Mouse (Mus musculus): ENCODE results near the gene Mamstr.

Gene Mamstr

DNA sequence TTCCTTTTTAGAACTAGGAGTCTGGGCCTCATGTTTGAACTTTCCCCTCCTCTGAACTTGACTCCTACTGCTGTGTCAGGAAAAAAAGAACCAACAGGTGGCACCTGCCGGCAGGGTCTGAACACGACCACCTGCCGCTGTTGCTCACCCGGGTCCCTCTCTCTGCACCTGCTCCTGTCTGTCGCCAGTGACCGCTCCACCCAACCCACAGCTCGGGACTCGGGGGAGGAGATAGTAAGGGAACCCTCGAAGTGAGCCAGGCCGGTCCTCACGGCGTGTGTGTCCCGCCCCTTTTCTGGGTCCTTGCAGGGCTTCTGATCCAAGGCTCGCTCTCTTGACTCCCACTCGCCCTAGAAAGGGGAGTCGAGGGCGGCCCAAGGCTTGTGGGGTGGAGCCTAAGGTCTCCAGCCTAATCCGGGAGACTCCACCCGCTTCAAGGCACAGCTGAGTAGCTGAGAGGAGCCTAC is at the start of gene Mamstr:
TSS of gene Mamstr (plus strand) at position 417 of the 467 bp plus-strand sequence.
- in situ Hi-C loops (cut with MboI, MseI): loop anchor here in 1 of 2 experiments (25.0 kb wide), 1 partner anchor 998 kb away; the partner anchor contains the start of gene Sergef

DNA sequence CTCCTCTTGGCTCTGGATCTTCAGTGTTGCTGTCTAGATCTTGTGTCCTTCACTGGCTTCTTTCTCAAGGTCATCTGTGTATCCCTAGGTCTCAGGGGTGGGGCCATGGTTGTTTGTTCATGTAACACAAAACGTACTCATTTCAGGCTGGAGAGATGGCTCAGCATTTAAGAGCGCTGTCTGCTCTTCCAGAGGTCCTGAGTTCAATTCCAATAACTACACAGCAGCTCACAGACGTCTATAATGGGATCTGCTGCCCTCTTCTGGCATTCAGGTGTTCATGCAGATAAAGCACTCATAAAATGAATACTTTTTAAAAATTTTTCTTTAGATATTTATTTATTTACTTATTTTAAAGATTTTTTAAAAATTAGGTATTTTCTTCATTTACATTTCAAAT is 48.9 kb upstream of the Mamstr start:
- in situ Hi-C loops (cut with MboI, MseI): loop anchor here in 1 of 2 experiments (5.0 kb wide), 1 partner anchor 81 kb away; no protein-coding TSS in a partner anchor

DNA sequence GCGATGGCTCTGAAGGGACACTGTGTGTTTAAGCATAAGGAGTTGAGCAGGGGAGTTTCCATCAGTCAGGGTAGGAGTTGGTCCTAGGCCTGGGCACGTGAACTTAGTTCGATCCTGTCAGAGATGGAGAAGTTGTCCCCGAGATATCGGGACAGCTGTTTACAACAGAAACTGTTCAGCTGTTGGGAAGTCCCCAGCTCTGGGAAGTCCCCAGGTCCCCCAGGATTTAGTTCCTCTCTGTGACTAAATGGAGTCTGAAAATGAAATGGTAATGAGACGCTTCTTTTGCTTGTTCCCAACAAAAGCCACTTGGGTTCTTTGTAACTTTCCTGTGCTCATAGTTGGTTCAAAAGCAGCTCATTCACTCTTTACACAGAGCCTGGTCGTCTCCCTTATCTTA is 47.9 kb upstream of the Mamstr start:
- in situ Hi-C loops (cut with MboI, MseI): loop anchor here in 1 of 2 experiments (5.0 kb wide), 1 partner anchor 80 kb away; no protein-coding TSS in a partner anchor

DNA sequence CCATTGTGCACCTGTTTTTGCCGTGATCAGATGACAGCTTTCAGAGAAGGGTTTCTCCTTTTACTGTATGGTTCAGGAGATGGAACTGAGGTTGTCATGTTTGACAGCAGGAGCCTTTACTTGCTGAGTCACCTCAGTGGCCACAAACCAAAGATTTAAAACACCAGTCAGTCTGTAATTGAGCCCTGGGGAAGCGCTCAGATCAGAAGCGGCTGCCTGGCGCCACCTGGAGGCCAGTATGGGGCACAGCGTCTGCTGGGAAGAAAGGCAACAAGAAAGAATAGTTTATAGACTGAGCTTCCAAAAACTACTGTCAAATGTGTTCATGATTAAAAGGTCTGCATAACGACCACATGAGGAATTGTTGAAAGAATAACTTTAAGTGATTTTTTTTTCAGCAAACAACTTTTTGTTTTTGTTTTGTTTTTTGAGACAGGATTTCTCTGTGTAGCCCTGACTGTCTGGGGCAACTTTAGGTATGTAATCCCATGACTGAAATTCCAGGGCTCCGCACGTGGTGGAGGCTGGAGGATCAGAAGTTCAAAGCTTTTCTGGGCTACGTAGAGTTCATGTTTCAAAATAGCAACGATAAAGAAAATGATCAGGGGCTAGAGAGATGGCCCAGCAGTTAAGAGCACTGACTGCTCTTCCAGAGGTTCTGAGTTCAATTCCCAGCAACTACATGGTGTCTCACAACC is 46.5 kb upstream of the Mamstr start:
- in situ Hi-C loops (cut with MboI, MseI): loop anchor here in 1 of 2 experiments (5.0 kb wide), 1 partner anchor 79 kb away; no protein-coding TSS in a partner anchor

DNA sequence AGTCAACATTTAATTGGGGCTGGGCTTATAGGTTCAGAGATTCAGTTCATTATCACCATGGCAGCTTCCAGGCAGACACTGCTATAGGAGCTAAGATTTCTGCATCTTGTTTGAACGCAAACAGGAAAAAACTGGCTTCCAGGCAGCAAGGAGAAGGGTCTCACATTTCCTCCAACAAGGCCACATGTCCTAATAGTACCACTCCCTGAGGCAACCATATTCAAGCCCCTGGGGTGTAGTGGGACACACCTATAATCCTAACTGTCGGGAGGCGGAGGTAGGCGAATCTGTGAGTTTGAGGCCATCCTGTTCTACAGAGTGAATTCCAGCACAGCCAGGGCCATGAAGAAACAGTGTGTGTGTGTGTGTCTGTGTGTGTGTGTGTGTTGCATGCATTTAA is 44.6 kb upstream of the Mamstr start:
- in situ Hi-C loops (cut with MboI, MseI): no loop called here

DNA sequence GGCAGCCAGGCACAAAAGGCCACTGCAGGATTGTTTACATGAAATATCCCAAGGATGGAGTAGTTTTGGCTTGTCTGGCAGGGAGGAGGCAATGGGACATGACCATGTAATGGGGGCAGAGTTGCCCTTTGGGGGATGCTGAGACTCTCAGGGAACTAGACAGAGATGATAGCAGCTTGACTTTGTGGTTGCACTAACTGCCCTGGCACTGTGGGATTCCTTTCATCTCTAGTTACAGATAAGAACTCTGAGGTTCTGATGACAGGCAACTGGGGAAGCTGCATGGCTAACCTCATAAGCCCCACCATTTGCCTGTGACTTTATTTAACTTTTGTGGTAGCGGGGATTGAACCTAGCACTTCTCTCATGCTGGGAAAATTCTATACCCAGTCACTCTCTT is 43.7 kb upstream of the Mamstr start:
- in situ Hi-C loops (cut with MboI, MseI): no loop called here

DNA sequence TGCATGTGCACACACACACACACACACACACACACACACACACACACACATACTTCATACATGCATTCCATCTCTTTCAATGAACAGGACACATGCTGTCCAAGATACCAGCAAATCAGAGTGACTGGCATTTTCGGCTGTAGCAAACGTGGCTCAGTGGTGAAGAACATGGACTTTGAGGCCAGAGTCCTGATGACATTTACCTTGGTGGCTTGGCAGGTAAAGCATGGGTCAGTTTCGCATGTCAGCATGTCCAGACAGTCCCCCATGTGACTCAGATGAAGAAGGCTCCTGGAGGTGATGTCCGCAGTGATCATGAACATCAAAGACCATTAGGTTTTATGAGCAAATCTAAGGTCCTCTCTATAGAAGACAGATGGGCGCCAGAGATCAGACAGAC is 42.8 kb upstream of the Mamstr start:
- in situ Hi-C loops (cut with MboI, MseI): no loop called here

DNA sequence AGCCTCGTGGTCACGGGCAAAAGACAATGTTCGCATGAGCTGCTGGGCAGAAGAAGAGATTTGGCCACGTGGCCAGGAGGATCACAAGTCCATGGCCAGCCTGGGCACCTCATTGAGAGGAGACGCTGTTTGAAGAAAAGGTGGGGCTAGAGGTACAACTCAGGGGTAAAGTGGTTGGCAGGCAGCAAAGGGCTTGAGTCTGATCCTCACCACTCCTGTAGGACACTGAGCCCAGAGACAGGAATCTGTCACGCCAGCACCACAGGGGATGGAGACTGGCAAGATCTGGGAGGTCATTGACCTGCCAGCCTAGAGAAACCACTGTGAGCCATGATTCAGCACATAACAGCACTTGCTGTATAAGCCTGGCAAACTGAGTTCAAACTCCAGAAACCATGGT is 42.2 kb upstream of the Mamstr start:
- in situ Hi-C loops (cut with MboI, MseI): no loop called here

DNA sequence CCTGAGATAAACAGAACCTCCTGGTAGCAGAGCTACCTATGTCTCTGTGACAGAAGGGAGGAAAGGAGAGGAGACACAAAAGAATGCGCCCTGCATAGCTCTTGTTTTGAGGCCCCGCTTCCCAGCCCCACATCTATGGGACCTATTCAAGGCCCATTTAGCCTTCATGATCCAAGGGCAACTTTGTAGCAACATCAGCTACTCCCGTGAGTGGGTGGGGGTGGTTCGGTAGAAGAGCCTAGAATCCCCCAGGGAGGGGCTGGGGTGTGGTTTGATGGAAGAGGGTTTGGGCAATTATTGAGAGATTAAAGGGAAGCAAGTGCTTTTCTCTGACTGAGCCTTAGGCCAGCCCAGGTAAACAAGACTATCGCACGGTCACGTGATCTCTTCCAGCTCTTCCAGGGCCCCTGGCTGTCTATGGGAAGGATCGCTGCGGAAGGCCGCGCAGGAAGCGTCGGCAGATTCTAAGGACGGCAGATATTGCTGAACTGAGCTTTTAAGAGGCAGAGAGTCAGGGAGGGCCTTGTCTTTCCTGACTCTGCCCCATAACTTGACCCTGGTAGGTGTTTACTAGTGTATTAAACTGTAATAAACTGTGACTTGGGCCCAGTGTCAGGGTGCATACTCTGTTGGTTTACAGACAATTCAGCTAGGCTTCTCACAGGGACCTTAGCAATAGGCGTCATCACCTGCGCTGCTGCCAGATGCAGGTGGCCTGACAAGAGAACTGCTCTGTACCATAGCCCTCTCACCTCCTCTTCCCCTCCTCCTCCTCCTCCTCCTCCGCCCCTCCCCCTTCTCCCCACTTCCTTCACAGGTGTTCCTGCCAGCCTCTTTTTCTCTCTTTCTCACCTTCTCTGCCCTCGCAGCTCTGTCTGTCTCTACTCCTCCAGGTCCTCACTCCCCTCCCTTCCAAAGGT is 40.6 kb upstream of the Mamstr start:
- in situ Hi-C loops (cut with MboI, MseI): no loop called here

DNA sequence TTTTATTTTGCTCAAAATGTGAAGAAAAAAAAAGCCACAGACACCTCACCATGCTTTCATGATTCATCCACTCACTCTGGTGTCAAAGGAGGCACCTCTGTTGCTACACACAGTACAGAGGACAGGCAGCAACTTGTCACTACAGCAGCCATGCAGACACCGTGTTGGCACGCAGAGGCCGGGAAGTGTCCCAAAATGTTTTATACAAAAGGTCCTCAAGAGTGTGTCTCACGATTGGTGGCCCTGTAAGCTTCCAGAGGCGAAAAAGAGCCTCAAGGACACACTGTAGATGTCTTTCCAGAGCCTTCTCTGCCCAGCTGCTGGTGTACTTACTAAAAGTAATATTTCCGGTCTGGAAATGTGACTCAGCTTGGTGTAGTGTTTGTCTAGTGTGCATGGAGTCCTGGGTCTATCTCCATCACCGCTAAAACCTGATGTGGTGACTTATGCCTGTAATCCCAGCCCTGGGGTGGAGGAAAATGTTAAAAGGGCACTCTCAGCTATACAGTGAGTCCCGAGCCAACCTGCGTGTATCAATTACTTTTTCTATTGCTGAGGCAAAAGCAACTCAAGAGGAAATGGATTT is 34.0 kb upstream of the Mamstr start:
- in situ Hi-C loops (cut with MboI, MseI): no loop called here

DNA sequence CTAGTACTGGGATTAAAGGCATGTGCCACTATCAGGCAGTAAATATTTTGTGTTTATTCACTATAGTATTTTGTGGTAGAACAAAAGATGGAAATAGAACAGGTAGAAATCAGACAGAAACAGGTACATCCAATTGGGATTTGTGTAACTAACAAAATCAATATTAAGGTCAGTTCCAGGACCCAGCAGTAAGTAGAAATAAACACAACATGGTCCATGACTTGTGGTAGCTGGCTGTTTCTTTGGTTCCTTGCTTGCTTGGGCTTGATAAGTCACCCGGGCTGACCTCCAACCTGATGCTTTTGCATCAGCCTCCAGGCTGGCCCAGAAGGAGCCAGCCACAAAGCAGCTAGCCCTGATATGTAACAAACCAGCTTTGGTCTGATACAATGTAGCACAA is 30.3 kb upstream of the Mamstr start:
- in situ Hi-C loops (cut with MboI, MseI): no loop called here

DNA sequence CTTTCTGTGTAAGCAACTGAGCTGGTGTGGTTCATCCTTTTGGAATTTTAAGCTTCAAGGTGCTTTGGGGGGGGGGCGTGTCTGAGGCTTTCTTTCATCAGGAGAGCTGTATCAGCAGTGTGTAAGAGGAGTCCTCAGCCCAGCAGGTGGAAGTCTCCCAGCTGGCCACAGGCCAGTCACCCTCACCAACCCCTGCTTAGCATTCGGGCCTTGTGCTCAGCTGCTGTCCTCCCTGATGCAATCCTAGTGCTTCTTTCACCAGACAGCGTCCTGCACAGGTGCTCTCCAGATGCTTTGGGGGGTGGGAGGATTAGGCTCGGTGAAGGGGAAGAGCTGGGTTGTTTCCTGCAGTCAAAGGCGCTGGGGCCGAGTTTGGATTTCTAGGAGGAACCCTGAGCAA is 23.5 kb upstream of the Mamstr start:
- in situ Hi-C loops (cut with MboI, MseI): no loop called here

DNA sequence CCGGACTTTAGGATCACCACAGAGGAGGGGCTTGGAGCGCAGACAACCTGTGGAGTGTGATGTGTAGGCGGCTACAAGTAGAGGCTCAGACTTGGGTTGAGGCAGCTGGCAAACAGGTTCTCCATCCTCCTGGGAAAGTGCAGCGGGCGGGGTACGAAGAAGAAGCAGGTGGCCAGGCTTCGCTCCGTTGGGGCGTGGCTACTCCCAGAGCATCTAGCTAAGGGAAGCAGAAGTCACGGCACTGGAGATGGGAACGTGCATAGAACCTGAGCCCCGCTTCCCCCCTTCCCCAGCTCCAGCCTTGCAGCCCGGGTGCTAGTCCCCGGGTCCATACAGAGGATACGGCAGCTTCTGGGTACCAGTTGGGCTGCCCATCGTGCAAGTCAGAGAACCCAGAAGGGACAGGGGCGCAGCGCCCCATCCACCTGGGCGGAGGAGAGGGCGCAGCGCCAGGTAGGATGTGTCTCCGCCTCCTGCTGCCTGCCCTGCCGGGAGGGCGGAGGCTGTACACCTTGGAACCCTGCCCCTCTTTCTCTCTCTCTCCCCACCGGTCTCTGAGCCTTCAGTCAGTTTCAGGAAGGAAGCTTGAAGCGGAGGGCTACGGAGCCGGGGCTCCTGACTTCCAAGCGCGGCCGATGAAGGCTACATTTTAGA is 22.6 kb upstream of the Mamstr start, which contains the start of gene Fut1:
TSS of gene Fut1 (plus strand) at position 248 of the 654 bp plus-strand sequence.
- in situ Hi-C loops (cut with MboI, MseI): no loop called here

DNA sequence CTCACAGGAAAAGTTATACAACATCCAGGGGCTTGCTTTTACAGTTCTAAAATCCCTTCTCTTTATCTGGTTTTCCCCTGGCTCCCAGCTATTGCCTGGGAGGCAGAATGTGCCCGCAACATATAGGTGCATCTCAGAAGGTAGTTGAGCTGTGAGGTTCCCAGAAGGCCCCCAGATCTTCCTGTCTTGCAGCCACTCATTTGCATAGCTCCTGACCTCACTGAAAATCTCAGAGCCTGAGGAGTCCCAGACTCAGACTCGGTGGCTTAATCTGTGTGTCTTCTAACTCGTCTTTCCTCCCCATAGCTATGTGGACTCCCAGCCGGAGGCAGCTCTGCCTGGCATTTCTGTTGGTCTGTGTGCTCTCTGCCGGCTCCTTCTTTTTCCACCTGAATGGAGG is 21.5 kb upstream of the Mamstr start:
- in situ Hi-C loops (cut with MboI, MseI): no loop called here

DNA sequence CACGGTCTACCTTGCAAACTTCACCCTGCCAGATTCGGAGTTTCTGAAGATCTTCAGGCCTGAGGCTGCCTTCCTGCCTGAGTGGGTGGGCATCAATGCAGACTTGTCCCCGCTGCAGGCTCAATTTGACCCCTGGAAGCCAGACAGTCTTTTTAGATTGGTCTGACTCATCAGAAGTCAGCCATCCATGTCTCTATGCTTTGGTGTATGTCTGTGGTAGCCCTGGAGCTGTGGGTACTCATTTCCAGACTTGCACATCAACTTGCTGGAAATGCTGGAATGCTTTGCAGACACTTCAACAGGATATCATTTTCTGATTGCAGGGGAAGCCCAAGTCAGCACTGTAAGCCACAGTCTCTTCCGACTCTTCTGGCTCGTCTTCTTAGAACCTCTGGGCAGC is 20.2 kb upstream of the Mamstr start:
- in situ Hi-C loops (cut with MboI, MseI): no loop called here

DNA sequence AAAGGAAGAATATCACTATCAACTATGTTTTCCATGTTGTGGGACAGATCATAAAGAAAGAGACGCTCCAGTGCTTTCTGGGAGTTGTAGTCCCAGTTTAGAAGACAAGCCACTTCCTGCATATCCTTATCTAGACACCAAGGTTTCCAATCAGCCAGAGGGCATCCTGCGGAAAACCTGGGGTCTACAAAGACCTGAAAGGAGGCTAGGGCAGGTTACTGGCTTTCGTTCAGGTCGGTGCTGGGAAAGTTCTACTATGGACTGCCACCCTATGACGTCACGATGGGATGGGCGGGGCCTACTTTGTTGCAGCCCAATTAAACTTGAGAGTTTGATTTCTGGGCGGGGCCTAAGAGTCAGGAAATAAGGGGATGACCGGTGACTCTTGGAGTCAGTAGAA is 18.3 kb upstream of the Mamstr start, which contains the start of gene Izumo1:
TSS of gene Izumo1 (plus strand) at position 369 of the 400 bp plus-strand sequence.
- in situ Hi-C loops (cut with MboI, MseI): no loop called here

DNA sequence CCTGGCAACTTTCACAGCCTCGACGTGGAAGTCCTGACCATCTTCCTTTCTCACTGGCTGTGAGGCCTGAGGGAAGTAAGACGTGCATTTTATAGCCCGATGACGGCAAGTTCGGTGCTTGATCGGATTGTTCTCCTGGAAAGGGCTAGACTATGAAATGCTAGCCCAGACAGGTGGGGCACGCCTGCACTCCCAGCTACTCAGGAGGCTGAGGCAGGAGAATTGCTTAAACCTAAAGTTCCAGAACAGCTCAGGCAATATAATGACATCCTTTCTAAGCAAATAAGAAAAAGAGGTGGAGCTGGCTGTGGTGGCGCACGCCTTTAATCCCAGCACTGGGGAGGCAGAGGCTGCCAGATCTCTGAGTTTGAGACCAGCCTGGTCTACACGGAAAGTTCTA is 16.3 kb upstream of the Mamstr start:
- in situ Hi-C loops (cut with MboI, MseI): no loop called here

DNA sequence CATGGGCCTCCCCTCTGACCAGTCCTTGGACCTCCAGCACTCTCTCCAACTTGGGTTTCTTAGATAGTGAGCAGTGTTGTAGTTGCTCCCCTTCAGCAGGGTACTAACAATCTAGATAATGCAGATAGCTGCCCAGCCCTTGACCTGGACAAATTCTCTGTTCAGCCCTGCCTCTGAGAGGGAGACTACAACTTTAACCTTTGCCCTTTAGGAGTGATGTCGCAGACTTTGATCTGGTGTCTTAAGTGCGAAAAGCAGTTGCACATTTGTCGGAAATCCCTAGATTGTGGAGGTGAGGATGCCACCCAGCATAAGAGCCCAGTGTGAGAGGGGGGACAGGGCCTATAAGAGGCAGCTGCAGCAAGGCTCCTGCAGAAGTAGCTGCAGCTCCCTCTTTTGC is 15.1 kb upstream of the Mamstr start:
- in situ Hi-C loops (cut with MboI, MseI): loop anchor here in 1 of 2 experiments (25.0 kb wide), 1 partner anchor 1013 kb away; the partner anchor contains the start of gene Sergef

DNA sequence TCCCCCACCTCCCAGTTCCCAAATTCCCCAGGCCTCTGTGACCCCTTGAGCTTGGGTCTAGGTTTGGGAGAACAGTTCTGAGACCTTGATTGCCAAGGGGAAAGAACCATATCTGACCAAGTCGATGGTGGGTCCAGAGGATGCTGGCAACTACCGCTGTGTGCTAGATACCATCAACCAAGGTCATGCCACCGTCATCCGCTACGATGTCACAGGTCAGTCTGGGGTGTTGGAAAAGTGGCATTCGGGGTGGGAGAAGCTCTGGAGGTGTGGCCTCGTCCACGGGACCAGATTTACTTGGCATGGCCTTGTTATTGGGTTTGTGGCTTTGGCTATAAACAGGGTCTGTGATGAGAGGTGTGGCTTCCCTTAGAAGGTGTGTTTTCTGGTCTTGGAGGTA is 14.3 kb upstream of the Mamstr start:
- in situ Hi-C loops (cut with MboI, MseI): loop anchor here in 1 of 2 experiments (25.0 kb wide), 1 partner anchor 1012 kb away; the partner anchor contains the start of gene Sergef

DNA sequence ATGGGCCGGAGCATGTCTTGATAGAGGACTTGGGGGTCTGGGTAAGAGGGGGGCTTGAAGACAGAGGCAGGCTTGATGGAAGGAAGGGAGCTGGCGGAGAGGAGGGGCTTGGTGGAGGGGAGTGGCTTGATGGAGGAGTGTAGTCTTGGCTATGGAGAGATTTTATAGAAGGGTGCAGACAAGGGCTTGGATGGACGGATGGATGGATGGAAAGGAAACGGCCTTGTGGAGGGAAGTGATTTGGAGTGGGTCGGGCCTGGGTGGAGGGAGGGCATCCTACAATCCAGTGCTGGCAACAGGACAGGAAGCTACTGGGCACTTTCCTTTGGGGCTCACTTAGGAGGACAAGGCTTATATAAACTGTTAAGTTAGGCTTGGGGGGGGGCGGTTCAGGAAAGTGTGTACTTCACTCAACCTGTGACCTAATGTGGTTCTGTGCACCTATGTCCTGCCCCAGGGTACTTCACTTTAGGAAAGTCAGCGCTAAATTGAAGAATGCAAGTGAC is 13.2 kb upstream of the Mamstr start:
- in situ Hi-C loops (cut with MboI, MseI): loop anchor here in 1 of 2 experiments (25.0 kb wide), 1 partner anchor 1011 kb away; the partner anchor contains the start of gene Sergef

DNA sequence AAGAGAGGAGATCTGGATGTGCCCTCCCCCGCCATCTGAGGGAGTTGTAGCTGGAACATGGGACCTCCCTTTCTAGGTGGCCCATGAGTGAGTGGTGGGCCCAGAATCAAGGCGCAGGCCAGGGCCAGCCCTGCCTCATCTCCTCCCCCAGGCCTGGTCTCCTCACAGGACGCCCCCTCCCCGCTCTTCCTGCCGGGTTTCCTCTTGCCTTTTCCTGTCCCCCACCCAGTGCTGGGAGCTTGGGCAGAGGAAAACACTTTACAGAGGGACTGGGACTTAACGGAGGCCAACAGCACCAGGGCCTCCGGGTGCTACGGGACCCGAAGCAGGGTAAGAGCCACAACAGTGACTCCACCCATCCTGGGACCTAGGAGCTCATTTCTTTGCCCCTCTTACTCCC is 12.5 kb upstream of the Mamstr start, which contains the start of gene Rasip1:
TSS of gene Rasip1 (plus strand) at position 228 of the 400 bp plus-strand sequence.
- in situ Hi-C loops (cut with MboI, MseI): loop anchor here in 1 of 2 experiments (25.0 kb wide), 1 partner anchor 1010 kb away; the partner anchor contains the start of gene Sergef
